Mouse (Mus musculus) embryonic fibroblast, embryonic 13.5 days (primary cell): ENCODE results near the gene Adk.

Experiments
- CTCF ChIP-seq: IDR thresholded peaks from 2 replicates; pipeline ENCODE4 v1.5.1; 2011; ENCODE audit warnings: mild to moderate bottlenecking, control low read depth, low read length, moderate library complexity, borderline replicate concordance; ENCODE audit not compliant: insufficient read depth
- POLR2A ChIP-seq: IDR thresholded peaks from 2 replicates; pipeline ENCODE4 v1.6.1; 2011; ENCODE audit warnings: low read depth, mild to moderate bottlenecking, control low read depth, low read length, moderate library complexity

GRCm38 (mm10) chr14:21477181-21477580 is 424.8 kb downstream of the Adk start:
- TF ChIP-seq CTCF (no peak), POLR2A (no peak)
